Mouse (Mus musculus): ENCODE measurements around the gene Gm11627. TPM values are rescaled to one million over a fixed set of nuclear protein-coding genes. Genes with fewer than 3 reads are reported as not detected.

The Gm11627 gene
- total RNA-seq, 2 experiments from 2014 or later = not detected

Other genes starting within 250 kb of the Gm11627 start
- 0.42 and 0.46 TPM in 2 replicates for gene Slc4a1, start 213.3 kb downstream of the Gm11627 start, total RNA-seq (2014; fragmentation: Nextera tagmentation)
- 0.27 and 6.8 TPM in 2 replicates for gene Slc4a1, start 213.3 kb downstream of the Gm11627 start, total RNA-seq (2017)
- gene Rundc3a, start 186.1 kb downstream of the Gm11627 start, total RNA-seq (2014; fragmentation: Nextera tagmentation) = not detected in 2 replicates
- not detected in 2 replicates for gene Rundc3a, start 186.1 kb downstream of the Gm11627 start, total RNA-seq (2017)
- 115 and 148 TPM in 2 replicates for gene Slc25a39, start 171.5 kb downstream of the Gm11627 start, total RNA-seq (2014; fragmentation: Nextera tagmentation)
- gene Slc25a39, start 171.5 kb downstream of the Gm11627 start, total RNA-seq (2017) = 43.8 and 55.9 TPM in 2 replicates
- gene Grn, start 149.1 kb downstream of the Gm11627 start, total RNA-seq (2014; fragmentation: Nextera tagmentation) = 16.1 and 17.8 TPM in 2 replicates
- gene Grn, start 149.1 kb downstream of the Gm11627 start, total RNA-seq (2017) = 5.4 and 14.2 TPM in 2 replicates
- gene Fam171a2, start 131.8 kb downstream of the Gm11627 start, total RNA-seq (2014; fragmentation: Nextera tagmentation) = 0.82 TPM in 1 of 2 replicates, not detected in the other
- gene Fam171a2, start 131.8 kb downstream of the Gm11627 start, total RNA-seq (2017) = 0.28 TPM in 1 of 2 replicates, not detected in the other
- 27.7 and 30.8 TPM in 2 replicates for gene Itga2b, start 109.3 kb downstream of the Gm11627 start, total RNA-seq (2014; fragmentation: Nextera tagmentation)
- gene Itga2b, start 109.3 kb downstream of the Gm11627 start, total RNA-seq (2017) = 26.5 and 73.4 TPM in 2 replicates
- 44.9 and 47.2 TPM in 2 replicates for gene Gpatch8, start 23.1 kb downstream of the Gm11627 start, total RNA-seq (2014; fragmentation: Nextera tagmentation)
- gene Gpatch8, start 23.1 kb downstream of the Gm11627 start, total RNA-seq (2017) = 34.3 and 38.2 TPM in 2 replicates
- not detected in 2 replicates for gene Fzd2, start 24.9 kb upstream of the Gm11627 start, total RNA-seq (2014; fragmentation: Nextera tagmentation)
- not detected in 2 replicates for gene Fzd2, start 24.9 kb upstream of the Gm11627 start, total RNA-seq (2017)
- not detected in 2 replicates for gene Meioc, start 84.3 kb upstream of the Gm11627 start, total RNA-seq (2014; fragmentation: Nextera tagmentation)
- gene Meioc, start 84.3 kb upstream of the Gm11627 start, total RNA-seq (2017) = not detected in 2 replicates
- 20.5 and 21.0 TPM in 2 replicates for gene Ccdc43, start 118.3 kb upstream of the Gm11627 start, total RNA-seq (2014; fragmentation: Nextera tagmentation)
- gene Ccdc43, start 118.3 kb upstream of the Gm11627 start, total RNA-seq (2017) = 38.7 and 42.4 TPM in 2 replicates
- gene Adam11, start 182.0 kb upstream of the Gm11627 start, total RNA-seq (2014; fragmentation: Nextera tagmentation) = 0.28 and 3.0 TPM in 2 replicates
- gene Adam11, start 182.0 kb upstream of the Gm11627 start, total RNA-seq (2017) = 0.14 and 0.15 TPM in 2 replicates
- gene Gjc1, start 240.2 kb upstream of the Gm11627 start, total RNA-seq (2014; fragmentation: Nextera tagmentation) = not detected in 2 replicates
- gene Gjc1, start 240.2 kb upstream of the Gm11627 start, total RNA-seq (2017) = not detected in 2 replicates